Mouse (Mus musculus) cerebellum, adult 9-10 months (tissue): ENCODE data around the gene Usp10.

Experiments used
- DNase-seq: peaks from one replicate; pipeline ENCODE4 v3.0.0; 2022

The Usp10 gene

DNA sequence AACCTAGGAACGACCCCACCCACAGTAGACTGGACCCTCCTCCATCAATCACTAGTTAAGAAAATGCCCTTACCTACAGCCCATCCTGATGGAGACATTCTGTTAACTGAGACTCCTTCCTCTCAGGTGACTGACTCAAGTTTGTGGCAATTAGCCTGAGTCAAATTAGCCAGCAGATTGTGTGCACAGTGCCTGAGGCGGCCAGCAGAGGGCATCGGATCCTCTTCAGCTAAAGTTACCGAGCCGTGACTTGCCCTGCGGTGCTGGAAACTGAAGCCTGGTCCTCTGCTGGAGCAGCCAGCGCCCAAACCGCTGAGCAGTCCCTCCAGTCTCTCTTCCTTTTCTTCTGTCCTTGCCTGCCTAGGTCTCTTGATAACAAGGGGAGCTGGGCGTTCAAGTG is 57.3 kb downstream of the Usp10 start:
- DNase-seq: no peak

DNA sequence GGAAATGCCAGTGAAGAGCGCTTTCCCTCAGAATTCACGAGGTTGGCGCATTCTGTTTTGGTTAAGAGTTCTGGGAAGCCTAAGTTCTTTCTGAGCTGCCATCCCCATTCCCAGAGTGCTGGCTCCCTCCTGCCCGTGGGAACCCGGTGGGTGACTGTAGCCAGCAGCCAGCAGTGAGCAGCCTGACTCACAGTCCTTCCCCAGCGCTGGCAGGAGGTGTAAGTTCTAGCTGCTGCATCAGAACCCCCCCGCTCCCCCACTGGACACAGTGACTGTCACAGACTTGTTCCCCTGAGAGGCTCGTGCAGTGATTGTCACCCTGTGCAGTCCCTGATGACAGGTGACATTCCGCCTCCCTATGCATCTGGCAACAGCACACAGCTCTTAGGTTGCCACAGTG is 60.0 kb downstream of the Usp10 start:
- DNase-seq: no peak

DNA sequence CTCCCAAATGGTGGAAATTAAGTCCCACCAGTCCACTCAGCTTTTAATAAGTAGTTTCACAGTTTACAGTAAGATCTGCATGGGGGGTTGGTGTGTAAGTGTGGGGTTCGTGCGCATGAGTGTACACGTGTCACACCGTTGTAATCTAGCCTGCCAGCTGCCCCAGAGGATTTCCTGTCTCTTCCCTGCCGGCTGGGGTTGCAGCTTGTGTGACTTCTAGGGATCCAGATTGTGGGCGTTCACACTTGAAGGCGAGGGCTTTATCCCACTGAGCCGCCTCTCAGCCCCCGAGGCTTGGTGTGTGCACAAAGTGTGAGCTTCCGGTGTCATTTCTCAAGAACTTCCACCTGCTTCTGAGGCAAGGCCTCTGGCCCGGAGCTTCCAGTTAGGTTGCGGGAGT is 62.4 kb downstream of the Usp10 start:
- no peak for DNase-seq

DNA sequence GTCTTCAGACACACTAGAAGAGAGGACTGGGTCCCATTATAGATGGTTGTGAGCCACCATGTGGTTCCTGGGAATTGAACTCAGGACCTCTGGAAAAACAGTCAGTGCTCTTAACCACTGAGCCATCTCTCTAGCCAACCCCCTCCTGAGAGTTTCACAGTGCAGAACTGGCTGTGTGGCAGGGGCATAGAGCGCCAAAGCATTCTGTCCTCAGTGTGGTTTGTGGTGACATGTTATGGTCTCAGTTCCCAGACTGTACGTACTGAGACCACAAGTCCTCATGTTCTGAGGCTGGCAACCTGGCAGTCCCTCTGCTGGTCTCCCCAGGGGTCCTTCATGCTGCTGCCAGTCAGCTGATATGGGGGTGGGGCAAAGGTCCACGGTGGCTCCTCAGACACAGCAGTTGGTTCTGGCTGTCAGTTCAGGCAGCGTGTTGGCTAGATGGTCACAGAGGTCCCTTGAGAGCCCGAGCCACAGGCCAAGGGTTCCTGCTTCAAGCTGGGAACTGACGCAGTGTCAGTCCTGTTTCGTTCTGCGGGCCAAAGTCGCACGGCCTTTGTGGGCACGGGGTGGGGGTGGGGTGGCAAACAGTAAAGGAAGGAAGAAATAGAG is 68.7 kb downstream of the Usp10 start:
- DNase-seq: peak; percentile 26

DNA sequence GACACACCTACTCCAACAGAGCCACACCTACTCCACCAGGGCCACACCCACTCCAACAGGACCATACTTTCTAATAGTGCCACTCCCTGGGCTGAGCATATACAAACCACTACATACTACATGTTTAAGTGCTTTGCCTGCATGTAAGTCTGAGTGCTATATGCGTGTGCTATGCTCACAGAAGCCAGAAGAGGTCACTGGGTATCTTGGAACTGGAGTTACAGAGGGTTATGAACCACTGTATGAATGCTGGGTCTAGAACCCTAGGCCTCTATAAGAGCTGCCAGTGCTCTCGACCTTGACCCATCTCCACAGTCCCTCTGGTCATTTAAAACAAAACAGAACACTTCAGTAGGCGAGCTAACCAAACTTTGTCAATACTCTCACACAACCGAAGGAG is 71.1 kb downstream of the Usp10 start:
- DNase-seq: no peak

DNA sequence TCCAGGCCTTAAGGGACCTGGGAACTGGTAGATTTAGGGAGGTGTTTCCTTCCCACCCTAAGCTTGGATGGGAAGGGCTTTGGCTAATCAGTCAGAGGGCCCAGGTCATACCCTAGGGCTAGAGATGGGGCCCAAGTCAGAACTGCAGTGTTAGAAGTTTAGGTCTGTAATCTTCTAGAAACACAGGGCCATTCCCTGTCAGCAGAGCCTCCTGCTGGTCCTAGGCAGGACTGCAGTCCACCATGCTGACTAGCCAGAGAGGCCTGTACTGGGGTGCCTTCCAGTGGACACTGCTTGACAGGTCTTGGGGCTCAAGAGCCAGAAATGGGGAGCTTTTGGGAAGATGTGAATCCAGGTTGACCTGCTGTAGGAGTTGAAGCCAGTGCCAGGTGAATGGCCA is 73.9 kb downstream of the Usp10 start:
- no peak for DNase-seq

DNA sequence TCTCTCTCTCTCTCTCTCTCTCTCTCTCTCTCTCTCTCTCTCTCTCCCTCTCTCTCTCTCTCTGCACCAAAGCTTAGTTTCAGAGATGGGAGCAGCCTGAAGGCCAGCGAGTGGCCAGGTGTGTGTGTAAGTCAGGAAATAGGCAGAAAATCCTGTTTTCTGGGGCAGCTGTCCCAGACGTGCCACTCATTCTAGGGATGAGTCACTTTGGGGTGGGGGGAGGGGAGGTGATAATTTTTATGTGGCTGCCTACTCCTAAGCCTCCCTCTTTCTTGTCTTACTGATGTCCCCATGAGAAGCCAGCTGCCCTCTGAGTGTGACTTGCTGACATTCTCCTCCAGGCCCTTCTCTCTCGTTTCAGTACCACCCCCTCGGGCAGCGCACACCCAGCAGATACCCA is 76.0 kb downstream of the Usp10 start:
- no peak for DNase-seq

DNA sequence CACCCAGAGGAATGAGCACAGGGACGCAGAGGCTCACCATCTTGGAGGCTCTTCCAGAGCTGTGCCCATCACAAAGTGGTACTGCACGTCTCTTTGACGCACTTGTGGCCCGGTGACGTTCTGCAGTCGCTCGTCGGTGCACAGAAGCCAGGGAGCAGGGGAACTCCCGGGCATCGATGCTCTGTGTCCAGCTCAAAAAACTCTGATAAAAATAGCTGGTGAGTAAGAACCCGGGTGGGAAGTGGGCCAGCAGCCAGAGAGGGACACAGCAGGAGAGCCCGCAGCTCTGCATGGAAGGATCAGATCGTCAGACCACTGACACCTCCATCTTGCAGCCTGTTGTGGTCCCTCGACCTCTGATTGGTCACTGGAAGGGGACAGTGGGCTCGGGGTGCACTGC is 77.9 kb downstream of the Usp10 start:
- peak; percentile 28 for DNase-seq

DNA sequence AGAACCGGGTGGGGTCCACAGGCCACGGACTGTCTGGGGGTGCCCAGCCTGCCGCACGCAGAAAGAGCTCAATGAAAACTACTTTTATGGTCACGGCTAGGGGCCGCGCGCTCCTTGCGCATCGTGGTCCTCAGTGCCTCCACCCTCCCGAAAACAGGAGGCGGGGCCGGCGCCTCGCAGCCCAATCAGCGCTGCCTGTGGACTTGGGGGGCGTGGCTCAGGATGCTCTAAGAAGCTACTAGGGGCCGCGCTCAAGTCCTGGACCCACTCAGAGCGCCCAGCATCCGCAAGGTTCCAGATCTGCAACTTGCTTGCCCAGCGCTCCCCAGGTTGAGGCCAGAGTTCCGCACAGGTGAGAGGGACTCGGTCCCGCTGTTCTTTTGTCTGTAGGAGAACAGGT is 82.1 kb downstream of the Usp10 start, which contains the start of gene Crispld2:
Gene Crispld2 (plus strand): TSS at position 190 of the 400 bp plus-strand sequence.
- DNase-seq: no peak

DNA sequence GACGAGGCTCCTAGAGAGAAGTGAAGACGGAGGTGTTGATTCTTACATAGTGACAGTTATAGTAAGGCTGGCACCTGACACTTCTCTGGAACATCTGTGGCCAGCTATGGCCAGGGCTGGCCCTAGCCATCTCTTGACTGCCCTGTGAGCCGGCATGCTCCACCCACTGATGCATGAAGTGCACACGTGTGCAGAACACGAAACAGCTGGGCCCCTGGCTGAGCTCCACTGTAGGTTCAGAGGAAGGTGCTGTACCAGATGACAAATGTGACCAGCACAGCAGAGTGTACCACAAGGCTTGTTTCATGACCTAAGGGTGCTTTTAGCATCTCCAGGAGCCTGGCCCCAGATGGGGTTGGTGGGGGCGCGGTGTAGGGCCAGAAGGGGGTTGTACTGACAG is 84.0 kb downstream of the Usp10 start:
- DNase-seq: no peak

DNA sequence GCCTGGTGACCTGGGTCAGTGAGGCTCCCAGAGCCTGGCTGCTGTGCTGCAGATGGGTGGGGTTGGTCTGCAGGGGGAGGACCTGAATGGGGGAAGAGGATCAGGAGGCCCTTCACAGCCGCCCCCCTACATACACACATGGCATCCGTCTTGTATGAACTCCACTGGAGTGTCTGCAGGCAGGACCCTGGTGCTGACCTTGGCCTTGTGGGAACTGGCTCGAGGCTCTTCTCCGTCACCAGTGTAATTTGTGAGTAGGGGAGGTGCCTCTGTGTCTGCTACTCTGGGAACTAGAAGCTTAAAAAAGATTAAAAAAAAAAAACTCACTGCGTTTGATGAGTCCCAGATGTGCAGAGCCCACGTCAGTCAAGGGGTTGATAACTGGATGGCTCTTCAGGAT is 84.4 kb downstream of the Usp10 start:
- DNase-seq: no peak

DNA sequence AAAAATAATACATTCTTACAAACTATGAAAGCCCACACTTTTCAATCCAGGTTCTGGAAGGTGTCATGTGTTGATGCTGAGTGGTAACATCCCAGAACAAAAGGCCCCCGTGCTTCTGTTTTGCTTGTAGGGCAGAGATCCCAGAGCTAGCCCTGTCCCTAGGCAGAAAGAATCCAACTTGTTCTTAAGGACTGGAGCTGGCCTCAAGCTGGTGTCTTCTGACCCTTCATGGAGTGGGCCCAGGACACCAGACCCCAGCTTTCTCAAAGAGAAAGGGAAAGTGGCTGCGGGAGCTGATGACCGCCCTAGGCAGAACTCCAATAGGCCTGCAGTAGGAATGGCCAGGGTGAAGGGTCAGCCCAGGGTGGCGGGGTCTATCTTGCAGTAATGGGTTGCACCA is 87.1 kb downstream of the Usp10 start:
- DNase-seq: no peak

DNA sequence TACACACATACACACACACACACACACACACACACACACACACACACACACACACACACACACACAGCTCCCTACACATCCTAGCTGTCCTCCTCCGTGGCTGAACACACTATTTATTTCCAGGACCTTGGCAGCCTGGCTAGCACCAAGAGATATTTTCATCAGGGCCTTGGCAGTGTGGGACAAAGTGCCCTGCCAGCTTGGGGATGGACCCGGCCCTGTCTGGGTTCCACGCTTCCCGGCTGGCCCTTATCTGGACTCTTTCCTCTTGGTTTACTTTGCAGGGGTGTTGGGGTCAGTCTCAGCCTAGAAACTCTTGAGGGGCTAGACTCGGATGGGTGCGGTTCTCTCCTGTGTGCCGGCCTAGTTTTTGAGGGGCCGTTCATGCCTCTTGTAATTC is 90.3 kb downstream of the Usp10 start:
- no peak for DNase-seq

DNA sequence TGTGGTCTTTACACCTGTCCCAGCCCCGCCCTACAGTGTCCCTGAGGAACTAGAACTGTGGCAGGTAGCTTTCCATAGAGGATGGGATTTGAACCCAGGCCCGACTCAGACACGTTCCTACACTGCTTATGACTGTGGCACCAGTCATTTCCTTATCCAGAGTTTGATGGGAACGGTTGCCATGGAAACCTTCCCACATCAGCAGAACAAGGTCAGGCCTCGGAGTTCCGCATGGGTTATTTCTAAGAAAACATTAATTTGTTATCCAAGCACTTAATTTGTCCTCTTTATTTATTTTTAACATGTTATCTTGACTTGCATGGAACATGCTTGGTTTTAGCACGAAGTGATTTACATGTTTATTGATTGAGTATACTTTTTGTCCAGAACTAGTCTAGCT is 91.6 kb downstream of the Usp10 start:
- no peak for DNase-seq

DNA sequence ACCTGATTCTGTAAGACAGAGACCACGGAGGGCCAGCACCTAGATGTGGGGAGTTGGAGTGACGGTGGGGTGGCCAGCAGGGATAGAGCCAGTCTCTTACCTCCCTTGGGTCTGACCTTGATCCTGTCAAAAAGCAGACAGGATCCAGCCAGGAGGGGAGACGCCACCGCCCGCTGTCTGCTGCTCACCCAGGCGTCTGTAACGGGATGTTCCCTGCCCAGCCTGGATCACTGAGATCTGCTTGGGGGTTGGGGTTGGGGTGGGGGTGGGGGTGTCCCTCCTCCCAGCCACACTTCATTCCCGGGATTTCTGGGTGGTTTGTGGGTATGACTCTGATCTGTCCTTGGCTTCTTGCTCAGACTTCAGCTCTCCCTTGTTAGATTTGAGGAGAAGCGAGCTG is 92.2 kb downstream of the Usp10 start:
- DNase-seq: no peak

DNA sequence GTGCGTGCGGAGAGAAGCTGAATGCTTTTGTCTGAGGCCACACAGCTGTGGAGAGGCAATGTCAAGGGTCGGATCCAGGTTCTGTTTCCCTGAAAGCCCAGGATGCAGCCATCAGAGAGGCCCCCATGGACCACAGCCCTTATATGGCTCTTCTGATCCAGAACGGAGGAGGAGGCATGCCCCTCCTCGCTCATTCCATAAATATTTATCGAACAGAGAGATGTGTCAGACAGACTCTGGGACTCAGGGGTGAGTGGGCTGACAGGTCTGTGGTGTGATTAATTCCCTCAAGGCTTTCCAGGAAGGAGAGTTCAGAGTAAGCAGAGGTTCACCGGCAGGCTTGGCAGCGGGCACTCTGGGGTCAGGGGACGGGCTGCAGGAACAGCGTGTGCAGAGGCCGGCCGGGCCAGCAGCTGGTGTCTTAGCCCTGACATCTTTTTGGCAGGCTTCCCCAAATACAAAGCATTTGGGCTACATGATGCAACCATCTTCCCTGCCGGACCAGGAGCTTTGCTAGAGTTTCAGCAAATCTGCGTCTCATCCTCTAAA is 94.1 kb downstream of the Usp10 start:
- no peak for DNase-seq

DNA sequence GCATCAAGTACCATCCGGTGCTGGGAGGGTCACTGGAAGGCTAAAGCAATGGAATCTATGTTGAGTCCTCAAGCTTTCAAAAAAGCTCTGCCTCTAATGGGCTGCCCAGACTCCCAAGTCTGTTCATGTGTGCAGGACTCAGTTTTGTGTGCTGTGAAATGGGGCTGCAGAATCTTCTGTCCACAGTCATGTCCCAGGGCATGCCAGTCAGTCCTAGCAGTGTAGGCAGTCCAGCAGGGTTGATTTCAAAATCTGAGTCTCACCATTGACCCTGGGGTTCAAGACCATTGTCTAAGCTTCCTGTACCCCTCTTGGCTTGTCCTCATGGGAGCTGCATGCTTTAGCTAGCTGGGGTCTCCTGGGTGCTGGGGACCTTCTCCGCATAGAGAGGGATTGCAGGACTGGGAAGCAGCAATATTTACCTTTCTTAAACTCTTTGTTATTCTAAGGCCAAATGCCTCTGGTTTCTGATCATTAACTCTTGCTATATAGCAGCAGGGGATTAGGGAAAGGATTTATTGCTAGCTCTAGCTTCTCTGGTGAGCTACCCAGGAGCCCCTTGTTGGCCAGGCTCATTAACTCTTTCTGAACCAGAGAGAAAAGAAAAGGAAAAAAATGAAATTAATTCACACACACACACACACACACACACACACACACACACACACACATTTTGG is 94.7 kb downstream of the Usp10 start:
- DNase-seq: no peak

DNA sequence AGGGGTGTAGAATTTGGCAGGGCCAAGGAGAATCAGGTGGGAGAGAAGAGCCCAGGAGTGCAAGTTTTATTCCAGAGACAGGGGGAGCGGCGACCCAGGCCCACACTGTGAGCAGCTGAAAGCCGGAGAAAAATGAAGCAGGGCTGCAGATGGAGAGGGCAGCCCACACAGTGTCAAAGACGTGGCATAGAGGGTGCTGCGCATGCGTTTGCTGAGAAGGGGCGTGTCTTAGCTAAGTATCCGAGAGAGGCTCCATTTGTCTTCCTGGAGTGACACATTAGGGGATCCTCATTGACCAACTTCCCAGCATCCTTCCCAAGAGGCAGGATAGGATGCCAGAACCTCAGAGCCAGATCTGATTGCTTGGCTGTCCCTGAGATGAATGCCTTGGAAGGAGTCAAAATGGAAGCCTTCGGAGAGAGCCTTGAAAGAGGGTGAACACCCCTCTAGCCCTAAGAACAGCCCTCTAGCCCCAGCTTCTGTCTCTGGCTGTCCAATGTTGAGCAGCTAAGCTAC is 96.5 kb downstream of the Usp10 start:
- no peak for DNase-seq
